Mouse (Mus musculus): ENCODE measurements around the gene Rab14. TPM values are rescaled to one million over a fixed set of nuclear protein-coding genes. Genes with fewer than 3 reads are reported as not detected.
A peak's percentile ranks its signal among the peaks of the same experiment; 100 is the strongest.

Gene Rab14
- polyA plus RNA-seq, 1 experiment from 2014 or later = 255 TPM

DNA sequence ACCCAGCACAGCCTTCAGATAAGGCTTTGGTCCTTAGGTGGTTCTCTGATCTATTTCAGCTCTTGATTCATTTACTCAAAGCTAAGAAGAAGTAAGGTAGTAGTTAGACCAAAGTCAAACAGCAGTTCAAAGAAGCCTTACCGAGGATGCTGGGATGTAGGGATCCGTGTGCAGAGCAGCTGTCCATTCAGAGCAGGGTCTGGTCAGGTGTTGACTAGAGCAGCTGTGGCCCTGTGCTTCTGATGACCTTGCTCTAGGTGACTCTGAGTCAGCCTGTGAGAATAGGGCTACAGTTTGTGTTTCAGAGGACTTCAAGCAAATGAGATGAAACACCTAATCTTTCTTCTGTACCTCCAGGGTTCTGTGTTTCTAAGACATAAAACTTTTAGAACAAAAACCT is 31.5 kb downstream of the Rab14 start:
- 74% methylated on average over 2 of the region's 2 CpGs for WGBS

DNA sequence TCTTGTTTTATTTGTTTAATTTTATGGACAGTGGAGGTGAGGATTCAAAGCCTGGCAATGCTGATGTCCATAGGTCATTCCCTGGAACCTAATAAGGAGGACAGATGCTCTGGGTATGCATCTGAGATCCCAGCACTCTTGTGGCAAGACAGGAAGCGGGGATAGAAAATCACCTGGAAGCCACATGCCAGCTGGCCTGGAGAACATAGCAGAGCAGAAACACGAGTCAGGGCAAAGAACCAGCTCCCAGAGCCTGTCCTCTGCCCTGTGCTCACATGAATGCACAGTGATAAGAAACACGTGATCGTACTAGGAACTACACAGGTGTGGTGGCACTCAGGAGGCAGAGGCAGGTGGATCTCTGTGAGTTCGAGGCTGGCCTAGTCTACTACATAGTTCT is 34.1 kb downstream of the Rab14 start:
- 84% methylated on average over 5 of the region's 5 CpGs for WGBS

More for the DNA sequence above, 31.5 kb downstream of the Rab14 start:
- H3K4me3 ChIP-seq = no peak overlapping the region
- H3K4me1 ChIP-seq (replicated peaks) = peaks cover 27% of the 10 kb centered on the region
- no peaks in the 10 kb centered on the region for H3K27me3 ChIP-seq (replicated peaks)
- peaks cover 81% of the 10 kb centered on the region for H3K36me3 ChIP-seq
- no peak overlapping the region for H3K27ac ChIP-seq (ENCODE audit: poor library complexity, severe bottlenecking)
- ATAC-seq (ENCODE audit: insufficient number of reproducible peaks, low FRiP score) = no peak
- H3K9ac ChIP-seq = no peak overlapping the region
- no peak overlapping the region for H3K4me2 ChIP-seq
- H3K9me3 ChIP-seq (replicated peaks) = no peaks in the 10 kb centered on the region

GRCm38 (mm10) chr2:35165416-35165815 is 35.5 kb downstream of the Rab14 start:
- no peaks in the 10 kb centered on the region for H3K9me3 ChIP-seq (replicated peaks)
- no peak overlapping the region for H3K4me3 ChIP-seq
- ATAC-seq (ENCODE audit: insufficient number of reproducible peaks, low FRiP score) = no peak
- no peak overlapping the region for H3K27ac ChIP-seq (ENCODE audit: poor library complexity, severe bottlenecking)
- no peaks in the 10 kb centered on the region for H3K27me3 ChIP-seq (replicated peaks)
- 92% methylated on average over 13 of the region's 13 CpGs for WGBS
- H3K36me3 ChIP-seq = peaks cover 73% of the 10 kb centered on the region
- peaks cover 5% of the 10 kb centered on the region; the same call in 1 of the 2 replicates for H3K4me1 ChIP-seq (replicated peaks)
- no peak overlapping the region for H3K9ac ChIP-seq
- H3K4me2 ChIP-seq = no peak overlapping the region

More for the DNA sequence above, 34.1 kb downstream of the Rab14 start:
- Histone ChIP-seq H3K9ac (no peak overlapping the region), H3K27me3 (replicated peaks) (no peaks in the 10 kb centered on the region), H3K27ac (ENCODE audit: poor library complexity, severe bottlenecking) (no peak overlapping the region), H3K4me3 (no peak overlapping the region), H3K4me1 (replicated peaks) (peaks cover 13% of the 10 kb centered on the region), H3K4me2 (no peak overlapping the region), H3K36me3 (peaks cover 81% of the 10 kb centered on the region), H3K9me3 (replicated peaks) (no peaks in the 10 kb centered on the region)
- no peak for ATAC-seq (ENCODE audit: insufficient number of reproducible peaks, low FRiP score)

DNA sequence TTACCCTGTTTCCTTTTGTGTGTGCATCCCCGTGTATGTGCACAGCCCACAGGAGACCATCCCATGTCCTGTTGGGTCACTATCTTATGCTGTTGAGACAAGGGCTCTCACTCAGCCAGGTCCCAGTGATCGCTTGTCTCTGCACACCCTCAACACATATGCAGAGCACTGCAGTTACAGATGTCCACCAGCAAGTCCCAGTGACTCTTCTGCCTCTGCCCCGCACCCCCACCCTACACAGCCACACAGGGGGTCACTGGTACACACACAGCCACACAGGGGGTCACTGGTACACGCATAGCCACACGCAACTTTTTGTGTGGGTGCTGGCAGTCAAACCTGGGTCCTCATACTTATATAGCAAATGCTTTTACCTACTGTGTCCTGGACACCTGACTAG is 37.5 kb downstream of the Rab14 start:
- no peaks in the 10 kb centered on the region for H3K27me3 ChIP-seq (replicated peaks)

DNA sequence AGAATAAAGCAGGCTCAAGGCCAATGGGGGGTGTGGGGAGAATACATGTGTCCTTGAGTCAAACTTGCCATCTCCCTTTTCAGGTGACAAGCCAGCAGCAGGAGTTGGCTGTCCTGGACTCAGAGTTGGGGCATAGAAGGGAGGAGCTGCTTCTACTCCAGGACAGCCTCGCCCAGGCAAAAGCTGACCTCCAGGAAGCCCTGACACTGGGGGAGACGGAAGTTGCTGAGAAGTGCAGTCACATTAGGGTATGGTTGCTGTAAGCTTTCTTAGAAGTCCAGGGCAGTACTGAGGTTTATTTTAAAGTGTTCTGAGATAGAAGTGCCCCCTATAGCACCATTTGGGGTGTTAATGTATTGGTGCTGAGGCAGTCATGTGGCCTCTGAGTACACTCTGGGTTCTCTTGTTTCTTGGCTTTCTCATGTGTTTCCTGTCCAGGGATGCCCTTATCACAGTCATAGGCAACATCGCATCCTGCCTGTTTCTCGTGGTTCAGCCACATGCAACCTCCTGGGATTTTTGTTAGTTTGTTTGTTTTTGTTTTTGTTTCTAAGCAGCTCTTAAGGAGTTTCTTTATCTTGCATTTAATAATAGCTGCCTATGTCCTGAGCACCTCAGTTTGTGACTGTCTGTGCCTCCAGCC is 39.0 kb downstream of the Rab14 start:
- 63% methylated on average over 4 of the region's 4 CpGs for WGBS
- Histone ChIP-seq H3K4me1 (replicated peaks) (peaks cover 9% of the 10 kb centered on the region), H3K36me3 (peaks cover 72% of the 10 kb centered on the region), H3K9ac (no peak overlapping the region), H3K27me3 (replicated peaks) (no peaks in the 10 kb centered on the region), H3K9me3 (replicated peaks) (no peaks in the 10 kb centered on the region), H3K4me2 (no peak overlapping the region), H3K27ac (ENCODE audit: poor library complexity, severe bottlenecking) (no peak overlapping the region), H3K4me3 (no peak overlapping the region)
- no peak for ATAC-seq (ENCODE audit: insufficient number of reproducible peaks, low FRiP score)

More for the DNA sequence above, 37.5 kb downstream of the Rab14 start:
- no peak overlapping the region for H3K27ac ChIP-seq (ENCODE audit: poor library complexity, severe bottlenecking)
- ATAC-seq (ENCODE audit: insufficient number of reproducible peaks, low FRiP score) = no peak
- H3K4me3 ChIP-seq = no peak overlapping the region
- WGBS = 93% methylated on average over 5 of the region's 5 CpGs
- H3K36me3 ChIP-seq = peaks cover 75% of the 10 kb centered on the region
- H3K4me1 ChIP-seq (replicated peaks) = no peaks in the 10 kb centered on the region; the same call in 1 of the 2 replicates
- H3K9me3 ChIP-seq (replicated peaks) = no peaks in the 10 kb centered on the region
- H3K4me2 ChIP-seq = no peak overlapping the region
- no peak overlapping the region for H3K9ac ChIP-seq

DNA sequence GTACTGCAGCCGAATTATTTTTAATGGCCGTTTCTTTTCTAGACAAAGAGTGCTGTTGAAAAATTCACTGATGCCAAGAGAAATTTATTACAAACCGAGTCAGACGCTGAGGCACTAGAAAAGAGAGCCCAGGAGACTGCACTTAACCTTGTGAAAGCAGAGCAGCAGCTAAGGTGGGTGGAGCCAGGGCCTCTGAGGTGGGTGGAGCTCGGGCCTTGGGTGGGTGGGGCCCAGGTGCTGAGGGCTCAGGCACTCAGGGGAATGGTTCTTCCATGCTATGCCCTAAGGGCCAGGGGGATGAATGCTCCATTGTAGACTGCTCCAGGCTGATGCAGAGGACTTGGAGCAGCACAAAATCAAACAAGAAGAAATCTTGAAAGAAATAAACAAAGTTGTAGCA is 40.7 kb downstream of the Rab14 start:
- H3K4me3 ChIP-seq = no peak overlapping the region
- WGBS = 42% methylated on average over 5 of the region's 5 CpGs
- H3K36me3 ChIP-seq = peaks cover 68% of the 10 kb centered on the region
- H3K27ac ChIP-seq (ENCODE audit: poor library complexity, severe bottlenecking) = no peak overlapping the region
- H3K9ac ChIP-seq = no peak overlapping the region
- H3K4me1 ChIP-seq (replicated peaks) = peaks cover 13% of the 10 kb centered on the region
- no peak overlapping the region for H3K4me2 ChIP-seq
- no peaks in the 10 kb centered on the region for H3K9me3 ChIP-seq (replicated peaks)
- H3K27me3 ChIP-seq (replicated peaks) = no peaks in the 10 kb centered on the region
- no peak for ATAC-seq (ENCODE audit: insufficient number of reproducible peaks, low FRiP score)

DNA sequence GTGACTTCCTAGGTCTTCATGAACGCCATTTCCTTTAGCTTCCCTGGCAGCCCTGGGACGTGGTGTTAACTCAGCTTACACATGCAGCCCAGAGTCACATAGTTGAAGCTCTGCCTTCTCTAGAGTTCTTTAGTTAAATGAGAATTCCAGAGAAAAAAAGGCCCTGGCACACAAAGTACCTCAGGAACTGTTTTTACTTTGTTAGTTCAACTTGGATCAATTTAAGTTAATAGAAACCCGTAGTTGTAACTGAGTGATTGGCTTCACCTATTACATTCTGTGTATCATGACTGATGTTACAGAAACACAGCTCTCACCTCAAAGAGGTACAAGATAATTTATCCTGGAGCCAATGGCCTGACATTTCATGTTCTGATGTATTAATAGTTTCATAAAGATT is 42.6 kb downstream of the Rab14 start:
- ATAC-seq (ENCODE audit: insufficient number of reproducible peaks, low FRiP score) = no peak
- Histone ChIP-seq H3K9me3 (replicated peaks) (no peaks in the 10 kb centered on the region), H3K36me3 (peaks cover 68% of the 10 kb centered on the region), H3K4me1 (replicated peaks) (peaks cover 27% of the 10 kb centered on the region), H3K4me2 (no peak overlapping the region), H3K9ac (no peak overlapping the region), H3K27ac (ENCODE audit: poor library complexity, severe bottlenecking) (no peak overlapping the region), H3K27me3 (replicated peaks) (no peaks in the 10 kb centered on the region), H3K4me3 (no peak overlapping the region)
- 81% methylated on average over 3 of the region's 3 CpGs for WGBS

GRCm38 (mm10) chr2:35157836-35158235 is 43.1 kb downstream of the Rab14 start:
- Histone ChIP-seq H3K9me3 (replicated peaks) (no peaks in the 10 kb centered on the region), H3K4me1 (replicated peaks) (peaks cover 31% of the 10 kb centered on the region), H3K9ac (no peak overlapping the region), H3K4me3 (no peak overlapping the region), H3K27ac (ENCODE audit: poor library complexity, severe bottlenecking) (no peak overlapping the region; the same call in 1 of the 2 replicates), H3K36me3 (peaks cover 68% of the 10 kb centered on the region), H3K4me2 (no peak overlapping the region), H3K27me3 (replicated peaks) (no peaks in the 10 kb centered on the region)
- WGBS = 73% methylated on average over 7 of the region's 7 CpGs
- ATAC-seq (ENCODE audit: insufficient number of reproducible peaks, low FRiP score) = no peak

DNA sequence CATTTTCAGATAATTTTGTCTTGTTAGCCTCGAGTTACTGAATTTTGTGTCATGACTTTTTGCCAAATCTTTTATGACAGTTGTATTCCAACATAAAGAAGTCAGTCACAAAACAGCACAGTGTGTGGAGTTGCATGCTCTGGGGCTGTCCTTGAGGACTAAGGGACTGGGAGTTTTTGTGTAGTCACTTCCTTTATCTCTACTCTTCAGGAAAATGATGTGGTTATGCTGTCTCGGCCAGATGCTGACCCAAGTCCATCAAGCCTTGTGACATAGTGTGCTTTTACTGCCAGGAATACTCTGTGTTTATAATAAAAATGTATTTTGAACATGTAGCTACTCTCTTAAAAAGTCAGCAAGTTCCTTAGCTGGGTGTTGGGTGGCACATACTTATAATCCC is 43.9 kb downstream of the Rab14 start:
- Histone ChIP-seq H3K27ac (ENCODE audit: poor library complexity, severe bottlenecking) (no peak overlapping the region), H3K9ac (no peak overlapping the region), H3K4me3 (no peak overlapping the region), H3K4me2 (no peak overlapping the region), H3K9me3 (replicated peaks) (no peaks in the 10 kb centered on the region), H3K4me1 (replicated peaks) (peaks cover 31% of the 10 kb centered on the region), H3K36me3 (peaks cover 69% of the 10 kb centered on the region), H3K27me3 (replicated peaks) (no peaks in the 10 kb centered on the region)
- 61% methylated on average over 2 of the region's 2 CpGs for WGBS
- no peak for ATAC-seq (ENCODE audit: insufficient number of reproducible peaks, low FRiP score)

GRCm38 (mm10) chr2:35153844-35154554 is 46.9 kb downstream of the Rab14 start:
- ATAC-seq (ENCODE audit: insufficient number of reproducible peaks, low FRiP score) = 0 out of 2 replicates have a peak, but pooled peaks have one; percentile 33
- Histone ChIP-seq H3K27me3 (replicated peaks) (no peaks in the 10 kb centered on the region), H3K4me3 (no peak overlapping the region), H3K4me2 (no peak overlapping the region), H3K9ac (no peak overlapping the region), H3K27ac (ENCODE audit: poor library complexity, severe bottlenecking) (peak overlapping the region; percentile 87), H3K36me3 (peaks cover 82% of the 10 kb centered on the region), H3K4me1 (replicated peaks) (peaks cover 31% of the 10 kb centered on the region), H3K9me3 (replicated peaks) (no peaks in the 10 kb centered on the region)
- WGBS = 48% methylated on average over 8 of the region's 8 CpGs

DNA sequence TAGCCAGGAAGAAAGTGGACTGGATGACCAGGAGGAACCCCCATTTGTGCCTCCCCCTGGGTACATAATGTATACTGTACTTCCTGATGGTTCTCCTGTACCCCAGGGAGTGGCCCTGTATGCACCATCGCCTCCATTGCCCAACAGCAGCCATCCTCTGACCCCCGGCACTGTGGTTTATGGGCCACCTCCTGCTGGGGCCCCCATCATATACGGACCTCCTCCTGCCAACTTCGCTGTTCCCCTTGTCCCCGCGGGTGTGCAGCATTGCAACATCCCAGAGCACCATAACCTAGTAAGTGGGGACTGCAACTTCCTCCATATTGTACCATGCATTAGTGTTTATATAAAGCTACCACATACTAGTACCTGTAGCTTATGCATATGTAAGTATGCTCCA is 47.7 kb downstream of the Rab14 start:
- ATAC-seq (ENCODE audit: insufficient number of reproducible peaks, low FRiP score) = no peak
- WGBS = 89% methylated on average over 6 of the region's 6 CpGs

More for the DNA sequence above, 47.7 kb downstream of the Rab14 start:
- Histone ChIP-seq H3K36me3 (peaks cover 82% of the 10 kb centered on the region), H3K4me1 (replicated peaks) (peaks cover 30% of the 10 kb centered on the region), H3K4me3 (no peak overlapping the region), H3K4me2 (no peak overlapping the region), H3K9ac (no peak overlapping the region), H3K27ac (ENCODE audit: poor library complexity, severe bottlenecking) (peak overlapping the region; percentile 61), H3K27me3 (replicated peaks) (no peaks in the 10 kb centered on the region), H3K9me3 (replicated peaks) (no peaks in the 10 kb centered on the region)

Data from heart, embryonic 12.5 days (tissue).